Mouse (Mus musculus): ENCODE data around the gene P2ry2.

DNA sequence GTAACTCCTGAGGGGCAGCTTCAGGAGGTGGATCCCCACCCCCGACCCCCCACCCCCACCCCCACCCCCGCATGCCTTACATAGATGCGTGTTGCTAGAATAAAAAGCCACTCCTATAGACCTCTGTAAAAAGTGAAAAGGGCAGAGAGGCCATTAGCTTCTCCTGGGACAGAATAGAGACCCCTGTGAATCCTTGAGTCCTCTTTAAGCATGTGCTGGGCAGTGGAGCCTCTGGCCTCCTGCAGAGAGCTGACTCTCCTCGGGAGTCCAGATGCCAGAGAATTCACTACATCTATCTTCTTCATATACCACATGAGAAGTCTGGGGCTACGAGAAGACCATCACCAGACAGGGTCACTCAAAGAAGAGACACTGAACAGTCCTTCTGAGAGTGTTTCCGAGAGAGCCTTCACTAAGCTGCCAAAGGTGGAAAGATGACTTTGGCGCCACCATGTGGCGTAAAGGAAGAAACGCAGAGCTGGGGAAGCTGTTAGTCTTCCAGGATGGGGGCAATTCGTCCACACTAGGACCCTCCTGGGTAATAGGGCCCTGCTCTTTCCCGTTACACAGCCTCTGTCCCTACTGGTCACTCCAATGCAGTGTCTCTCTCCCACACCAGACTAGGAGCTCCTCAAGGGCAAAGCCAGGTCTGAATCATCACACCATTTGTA, 39.0 kb upstream of the P2ry2 start:
- TF ChIP-seq CTCF (IDR thresholded peaks at IDR 0.05; ENCODE audit: borderline replicate concordance, insufficient read depth, low read length), result peak; percentile 45; the same call in 1 of the 2 replicates
- no peak for TF ChIP-seq POLR2A (IDR thresholded peaks at IDR 0.05; ENCODE audit: low read depth, low read length)
